Mouse (Mus musculus) testis, adult 2 months (tissue): ENCODE results near the gene Hoxc13.

Source experiments
- CTCF ChIP-seq: fragments of 200-500 bp; IDR thresholded peaks from 2 replicates; pipeline ENCODE4 v1.5.1; 2012; ENCODE audit warnings: low read depth, mild to moderate bottlenecking, inconsistent platforms, low read length, moderate library complexity; ENCODE audit not compliant: control insufficient read depth, insufficient read depth, insufficient replicate concordance
- POLR2A ChIP-seq: fragments of 200-500 bp; IDR thresholded peaks from 2 replicates; pipeline ENCODE4 v1.6.1; 2012; ENCODE audit warnings: low read depth, mild to moderate bottlenecking, inconsistent platforms, low read length, moderate library complexity; ENCODE audit not compliant: control insufficient read depth

- TF ChIP-seq POLR2A (no peak), CTCF (no peak)
These were observed 33.5 kb downstream of the Hoxc13 start, which contains the start of gene Hoxc11 for GRCm38 (mm10) chr15:102954192-102955006.
